Mouse (Mus musculus) midbrain, postnatal 0 days (tissue): ENCODE measurements around the gene Gm5868. TPM values are rescaled to one million over a fixed set of nuclear protein-coding genes. Genes with fewer than 3 reads are reported as not detected.

Experiments used
- ATAC-seq: fragments of 200-750 bp; cut with Nextera tagmentation; 2 replicates; pipeline ENCODE4 v1.8.0; 2017; ENCODE audit warnings: moderate number of reproducible peaks, mild to moderate bottlenecking, moderate TSS enrichment, moderate library complexity; ENCODE audit not compliant: low FRiP score
- DNase-seq: peaks from one replicate; pipeline ENCODE4 v3.0.0-alpha.2; 2015; ENCODE audit warnings: low spot score
- H3K27ac ChIP-seq: fragments of 300-500 bp; sonication (generic); 2 replicates; pipeline ENCODE4 v1.5.1; 2014; ENCODE audit warnings: low read depth, mild to moderate bottlenecking, low read length, mixed read lengths
- H3K27me3 ChIP-seq: fragments of 300-500 bp; sonication (generic); 2 replicates; pipeline ENCODE4 v1.6.1; 2014; ENCODE audit warnings: low read length, control low read depth, mixed read lengths; ENCODE audit not compliant: insufficient read depth
- H3K36me3 ChIP-seq: fragments of 300-500 bp; sonication (generic); 2 replicates; pipeline ENCODE4 v1.6.1; 2014; ENCODE audit warnings: low read length, control low read depth, mixed read lengths; ENCODE audit not compliant: insufficient read depth
- H3K4me1 ChIP-seq: fragments of 300-500 bp; sonication (generic); 2 replicates; pipeline ENCODE4 v1.6.1; 2014; ENCODE audit warnings: mild to moderate bottlenecking, control low read depth, antibody characterized with exemption, low read length, mixed read lengths; ENCODE audit not compliant: insufficient read depth
- H3K4me2 ChIP-seq: fragments of 300-500 bp; sonication (generic); 2 replicates; pipeline ENCODE4 v1.6.1; 2014; ENCODE audit warnings: low read depth, mild to moderate bottlenecking, low read length, mixed read lengths; ENCODE audit not compliant: poor library complexity, severe bottlenecking
- H3K4me3 ChIP-seq: fragments of 300-500 bp; sonication (generic); 2 replicates; pipeline ENCODE4 v1.5.1; 2014; ENCODE audit warnings: low read depth, mild to moderate bottlenecking, low read length, moderate library complexity
- H3K9ac ChIP-seq: fragments of 300-500 bp; sonication (generic); replicated peaks from 2 replicates; pipeline ENCODE4 v1.6.1; 2014; ENCODE audit warnings: mild to moderate bottlenecking, low read length, moderate library complexity, mixed read lengths; ENCODE audit not compliant: poor library complexity, severe bottlenecking
- H3K9me3 ChIP-seq: fragments of 300-500 bp; sonication (generic); 2 replicates; pipeline ENCODE4 v1.6.1; 2016; ENCODE audit warnings: low read length, control low read depth
- CTCF ChIP-seq: IDR thresholded peaks from 2 replicates; pipeline ENCODE4 v1.5.1; 2016; ENCODE audit warnings: antibody characterized with exemption, mild to moderate bottlenecking
- WGBS: fragments of 180-500 bp; shearing (Covaris S2); extraction: QIAGEN DNeasy Blood & Tissue Kit; methylation state at CpG from one replicate; pipeline ENCODE4 v1.1.7; 2014; 5-methylcytosine and 5-hydroxymethylcytosine counted together
- polyA plus RNA-seq: library from polyadenylated mRNA; unstranded; fragments of >200 nt; fragmentation: Nextera tagmentation; extraction: Ambion mirVana; gene quantifications from 2 replicates; pipeline ENCODE4 v1.2.1, GENCODE M21; 2015
- total RNA-seq: library from RNA; depleted of rRNA; stranded (reverse); fragments of >200 nt; gene quantifications from 2 replicates; pipeline ENCODE4 v1.2.3, GENCODE M21; 2014; rRNA removed

Gm5868 gene
- total RNA-seq (2.9 and 3.4 TPM in 2 replicates), polyA plus RNA-seq (4.3 and 4.8 TPM in 2 replicates)

GRCm38 (mm10) chr5:72587192-72587681 is at the start of gene Gm5868:
Gene Gm5868, minus strand, starts transcription at chr5:72587551.
- H3K9ac ChIP-seq, result 0 out of 2 replicates have a peak within 1 kb of the TSS, but pooled peaks have one; percentile 13
- DNase-seq (no peak), ATAC-seq (peak; percentile 47; the same call in 1 of the 2 replicates)
- H3K4me1 ChIP-seq, result no peaks in the 10 kb centered on the region
- WGBS, result 3% methylated on average over 30 of the region's 38 CpGs
- no peaks in the 10 kb centered on the region for H3K36me3 ChIP-seq
- peak within 1 kb of the TSS; percentile 54 for H3K4me2 ChIP-seq
- no peaks in the 10 kb centered on the region for H3K9me3 ChIP-seq
- H3K4me3 ChIP-seq, result peak within 1 kb of the TSS; percentile 33
- no peak within 1 kb of the TSS for H3K27ac ChIP-seq
- TF ChIP-seq CTCF, result no peak
- no peaks in the 10 kb centered on the region for H3K27me3 ChIP-seq

- WGBS, result 90% methylated on average over 3 of the region's 3 CpGs
- ATAC-seq (no peak), DNase-seq (no peak)
- Histone ChIP-seq H3K36me3 (no peaks in the 10 kb centered on the region), H3K9me3 (no peaks in the 10 kb centered on the region), H3K4me2 (no peak overlapping the region), H3K4me3 (no peak overlapping the region), H3K27me3 (no peaks in the 10 kb centered on the region), H3K9ac (no peak overlapping the region), H3K27ac (no peak overlapping the region), H3K4me1 (no peaks in the 10 kb centered on the region)
- no peak for TF ChIP-seq CTCF
Measured at GRCm38 (mm10) chr5:72636576-72636975, 49.2 kb upstream of the Gm5868 start.

DNA sequence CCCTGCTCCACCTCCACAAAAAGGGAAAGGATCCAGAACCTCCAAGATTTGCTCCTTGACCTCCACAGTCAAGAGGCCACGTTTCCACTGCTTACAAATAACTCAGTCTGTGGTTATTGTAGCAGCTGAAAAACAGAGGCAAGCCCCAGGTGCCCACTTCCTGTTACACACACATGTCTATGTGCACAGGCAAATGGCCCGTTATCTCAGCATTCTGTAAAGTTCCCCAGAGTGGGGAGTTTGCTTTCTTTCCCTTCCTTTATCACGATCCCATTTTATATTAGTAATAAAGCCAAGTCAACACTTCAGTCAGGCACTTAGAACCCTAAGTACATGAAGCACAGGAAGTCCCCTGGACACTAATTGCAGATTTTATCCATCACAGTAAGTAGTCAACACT is 48.8 kb upstream of the Gm5868 start:
- Histone ChIP-seq H3K4me1 (no peaks in the 10 kb centered on the region), H3K9me3 (no peaks in the 10 kb centered on the region), H3K27me3 (no peaks in the 10 kb centered on the region), H3K4me3 (no peak overlapping the region), H3K36me3 (no peaks in the 10 kb centered on the region), H3K4me2 (no peak overlapping the region), H3K9ac (no peak overlapping the region), H3K27ac (no peak overlapping the region)
- no peak for DNase-seq
- no peak for TF ChIP-seq CTCF
- ATAC-seq, result no peak
- WGBS, result 70% methylated on average over 3 of the region's 3 CpGs

DNA sequence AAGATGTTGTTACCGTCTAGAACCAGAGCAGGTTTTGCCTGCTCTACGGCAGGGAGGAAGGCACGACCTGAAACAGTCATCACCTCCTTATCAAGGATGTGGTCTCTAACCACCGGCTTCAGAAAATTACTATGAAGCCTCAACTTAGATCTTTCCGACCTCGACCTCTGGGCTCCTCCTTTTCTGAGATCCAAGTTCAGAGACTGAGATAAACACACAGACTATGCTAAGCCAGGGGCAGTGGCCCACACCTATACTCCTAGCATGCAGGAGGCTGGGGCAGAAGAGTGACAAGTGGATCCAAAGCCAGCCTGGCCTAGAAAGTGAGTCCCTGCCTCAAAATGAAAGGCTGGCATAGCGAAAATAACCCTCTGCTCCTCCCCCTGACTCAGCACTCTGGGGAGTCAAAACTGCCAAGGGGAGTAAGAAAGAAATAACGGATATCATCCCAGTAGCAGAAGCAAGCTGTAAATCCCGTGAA is 47.5 kb upstream of the Gm5868 start:
- Histone ChIP-seq H3K27me3 (no peaks in the 10 kb centered on the region), H3K4me3 (no peak overlapping the region), H3K9ac (no peak overlapping the region), H3K4me2 (no peak overlapping the region), H3K27ac (no peak overlapping the region), H3K4me1 (no peaks in the 10 kb centered on the region), H3K36me3 (no peaks in the 10 kb centered on the region), H3K9me3 (no peaks in the 10 kb centered on the region)
- 88% methylated on average over 9 of the region's 9 CpGs for WGBS
- no peak for TF ChIP-seq CTCF
- no peak for DNase-seq
- no peak for ATAC-seq

GRCm38 (mm10) chr5:72630026-72630425 is 42.7 kb upstream of the Gm5868 start:
- no peaks in the 10 kb centered on the region for H3K27me3 ChIP-seq

GRCm38 (mm10) chr5:72621022-72621421 is 33.7 kb upstream of the Gm5868 start:
- TF ChIP-seq CTCF, result no peak
- no peak for DNase-seq
- Histone ChIP-seq H3K4me3 (no peak overlapping the region), H3K27me3 (no peaks in the 10 kb centered on the region), H3K36me3 (no peaks in the 10 kb centered on the region), H3K27ac (no peak overlapping the region), H3K4me1 (no peaks in the 10 kb centered on the region), H3K9ac (no peak overlapping the region), H3K4me2 (no peak overlapping the region), H3K9me3 (no peaks in the 10 kb centered on the region)
- ATAC-seq, result no peak
- WGBS, result 100% methylated on average over 1 of the region's 1 CpGs

More at GRCm38 (mm10) chr5:72630026-72630425, 42.7 kb upstream of the Gm5868 start:
- ATAC-seq (no peak), DNase-seq (no peak)
- no peaks in the 10 kb centered on the region for H3K4me1 ChIP-seq
- no peak overlapping the region for H3K4me2 ChIP-seq
- no peaks in the 10 kb centered on the region for H3K36me3 ChIP-seq
- H3K9me3 ChIP-seq, result no peaks in the 10 kb centered on the region
- no peak overlapping the region for H3K27ac ChIP-seq
- no peak for TF ChIP-seq CTCF
- H3K9ac ChIP-seq, result no peak overlapping the region
- 91% methylated on average over 6 of the region's 6 CpGs for WGBS
- no peak overlapping the region for H3K4me3 ChIP-seq
